Mouse (Mus musculus): Measurements from ENCODE around the gene Gnptab. TPM values are rescaled to one million over a fixed set of nuclear protein-coding genes. Genes with fewer than 3 reads are reported as not detected.

Gnptab gene
- polyA plus RNA-seq, 1 experiment: 12.8 TPM

GRCm38 (mm10) chr10:88398668-88399243 is 19.8 kb downstream of the Gnptab start:
- H3K36me3 ChIP-seq (ENCODE audit: control insufficient read depth, insufficient read depth, low read length): no peaks in the 10 kb centered on the region
- no peaks in the 10 kb centered on the region for H3K27me3 ChIP-seq (replicated peaks; ENCODE audit: control insufficient read depth, insufficient read depth, low read length)
- H3K4me1 ChIP-seq (ENCODE audit: control insufficient read depth, insufficient read depth, low read length): no peaks in the 10 kb centered on the region
- no peak overlapping the region for H3K4me3 ChIP-seq (ENCODE audit: insufficient read depth, low read depth, low read length)
- TF ChIP-seq CTCF (conservative IDR thresholded peaks at IDR 0.05; ENCODE audit: insufficient read depth, insufficient read length, low read depth, low read length) (no peak), POLR2A (IDR thresholded peaks at IDR 0.05; ENCODE audit: low read depth, low read length) (no peak)
- DNase-seq: no peak
- no peak overlapping the region for H3K27ac ChIP-seq (ENCODE audit: insufficient read depth, low read depth, low read length)
- WGBS: 81% methylated on average over 6 of the region's 6 CpGs

GRCm38 (mm10) chr10:88399271-88399670 is 20.3 kb downstream of the Gnptab start:
- no peak for DNase-seq
- no peaks in the 10 kb centered on the region for H3K27me3 ChIP-seq (replicated peaks; ENCODE audit: control insufficient read depth, insufficient read depth, low read length)
- WGBS: 92% methylated on average over 5 of the region's 5 CpGs
- no peak overlapping the region for H3K4me3 ChIP-seq (ENCODE audit: insufficient read depth, low read depth, low read length)
- no peak overlapping the region for H3K27ac ChIP-seq (ENCODE audit: insufficient read depth, low read depth, low read length)
- H3K4me1 ChIP-seq (ENCODE audit: control insufficient read depth, insufficient read depth, low read length): no peaks in the 10 kb centered on the region
- TF ChIP-seq POLR2A (IDR thresholded peaks at IDR 0.05; ENCODE audit: low read depth, low read length) (no peak), CTCF (conservative IDR thresholded peaks at IDR 0.05; ENCODE audit: insufficient read depth, insufficient read length, low read depth, low read length) (no peak)
- no peaks in the 10 kb centered on the region for H3K36me3 ChIP-seq (ENCODE audit: control insufficient read depth, insufficient read depth, low read length)

- H3K4me3 ChIP-seq (ENCODE audit: insufficient read depth, low read depth, low read length): no peak overlapping the region
- H3K27ac ChIP-seq (ENCODE audit: insufficient read depth, low read depth, low read length): no peak overlapping the region
- no peaks in the 10 kb centered on the region for H3K36me3 ChIP-seq (ENCODE audit: control insufficient read depth, insufficient read depth, low read length)
- no peaks in the 10 kb centered on the region for H3K27me3 ChIP-seq (replicated peaks; ENCODE audit: control insufficient read depth, insufficient read depth, low read length)
- TF ChIP-seq CTCF (conservative IDR thresholded peaks at IDR 0.05; ENCODE audit: insufficient read depth, insufficient read length, low read depth, low read length) (no peak), POLR2A (IDR thresholded peaks at IDR 0.05; ENCODE audit: low read depth, low read length) (no peak)
- WGBS: 85% methylated on average over 4 of the region's 4 CpGs
- no peak for DNase-seq
- H3K4me1 ChIP-seq (ENCODE audit: control insufficient read depth, insufficient read depth, low read length): peaks cover 4% of the 10 kb centered on the region; the same call in 1 of the 2 replicates
Measured at GRCm38 (mm10) chr10:88403021-88403420, 24.1 kb downstream of the Gnptab start.

GRCm38 (mm10) chr10:88404220-88404619 is 25.3 kb downstream of the Gnptab start:
- Histone ChIP-seq H3K27ac (ENCODE audit: insufficient read depth, low read depth, low read length) (no peak overlapping the region), H3K36me3 (ENCODE audit: control insufficient read depth, insufficient read depth, low read length) (no peaks in the 10 kb centered on the region), H3K27me3 (replicated peaks; ENCODE audit: control insufficient read depth, insufficient read depth, low read length) (no peaks in the 10 kb centered on the region), H3K4me1 (ENCODE audit: control insufficient read depth, insufficient read depth, low read length) (peaks cover 4% of the 10 kb centered on the region; the same call in 1 of the 2 replicates), H3K4me3 (ENCODE audit: insufficient read depth, low read depth, low read length) (no peak overlapping the region)
- 74% methylated on average over 6 of the region's 6 CpGs for WGBS
- no peak for DNase-seq
- TF ChIP-seq POLR2A (IDR thresholded peaks at IDR 0.05; ENCODE audit: low read depth, low read length): no peak
- TF ChIP-seq CTCF (conservative IDR thresholded peaks at IDR 0.05; ENCODE audit: insufficient read depth, insufficient read length, low read depth, low read length): no peak

GRCm38 (mm10) chr10:88405812-88406211 is 26.9 kb downstream of the Gnptab start:
- peak; percentile 45 for DNase-seq
- TF ChIP-seq CTCF (conservative IDR thresholded peaks at IDR 0.05; ENCODE audit: insufficient read depth, insufficient read length, low read depth, low read length): no peak
- no peak for TF ChIP-seq POLR2A (IDR thresholded peaks at IDR 0.05; ENCODE audit: low read depth, low read length)

GRCm38 (mm10) chr10:88407875-88408631 is 29.1 kb downstream of the Gnptab start:
- Histone ChIP-seq H3K36me3 (ENCODE audit: control insufficient read depth, insufficient read depth, low read length) (no peaks in the 10 kb centered on the region), H3K27ac (ENCODE audit: insufficient read depth, low read depth, low read length) (no peak overlapping the region), H3K27me3 (replicated peaks; ENCODE audit: control insufficient read depth, insufficient read depth, low read length) (no peaks in the 10 kb centered on the region), H3K4me3 (ENCODE audit: insufficient read depth, low read depth, low read length) (no peak overlapping the region), H3K4me1 (ENCODE audit: control insufficient read depth, insufficient read depth, low read length) (peaks cover 4% of the 10 kb centered on the region; the same call in 1 of the 2 replicates)
- no peak for TF ChIP-seq POLR2A (IDR thresholded peaks at IDR 0.05; ENCODE audit: low read depth, low read length)
- TF ChIP-seq CTCF (conservative IDR thresholded peaks at IDR 0.05; ENCODE audit: insufficient read depth, insufficient read length, low read depth, low read length): no peak
- WGBS: 94% methylated on average over 12 of the region's 12 CpGs
- no peak for DNase-seq

More at GRCm38 (mm10) chr10:88405812-88406211, 26.9 kb downstream of the Gnptab start:
- WGBS: 22% methylated on average over 7 of the region's 7 CpGs
- peaks cover 4% of the 10 kb centered on the region; the same call in 1 of the 2 replicates for H3K4me1 ChIP-seq (ENCODE audit: control insufficient read depth, insufficient read depth, low read length)
- no peak overlapping the region for H3K4me3 ChIP-seq (ENCODE audit: insufficient read depth, low read depth, low read length)
- no peaks in the 10 kb centered on the region for H3K36me3 ChIP-seq (ENCODE audit: control insufficient read depth, insufficient read depth, low read length)
- no peaks in the 10 kb centered on the region for H3K27me3 ChIP-seq (replicated peaks; ENCODE audit: control insufficient read depth, insufficient read depth, low read length)
- no peak overlapping the region for H3K27ac ChIP-seq (ENCODE audit: insufficient read depth, low read depth, low read length)

- DNase-seq: no peak
- Histone ChIP-seq H3K4me1 (ENCODE audit: control insufficient read depth, insufficient read depth, low read length) (peaks cover 4% of the 10 kb centered on the region; the same call in 1 of the 2 replicates), H3K27me3 (replicated peaks; ENCODE audit: control insufficient read depth, insufficient read depth, low read length) (no peaks in the 10 kb centered on the region), H3K27ac (ENCODE audit: insufficient read depth, low read depth, low read length) (no peak overlapping the region), H3K36me3 (ENCODE audit: control insufficient read depth, insufficient read depth, low read length) (no peaks in the 10 kb centered on the region), H3K4me3 (ENCODE audit: insufficient read depth, low read depth, low read length) (no peak overlapping the region)
- TF ChIP-seq CTCF (conservative IDR thresholded peaks at IDR 0.05; ENCODE audit: insufficient read depth, insufficient read length, low read depth, low read length) (no peak), POLR2A (IDR thresholded peaks at IDR 0.05; ENCODE audit: low read depth, low read length) (no peak)
- 58% methylated on average over 2 of the region's 2 CpGs for WGBS
Measured at GRCm38 (mm10) chr10:88409751-88410150, 30.8 kb downstream of the Gnptab start.
